Mouse (Mus musculus): ENCODE results near the gene Lrrc56. TPM values are rescaled to one million over a fixed set of nuclear protein-coding genes. Genes with fewer than 3 reads are reported as not detected.
A peak's percentile ranks its signal among the peaks of the same experiment; 100 is the strongest.

Gene Lrrc56
- total RNA-seq (2014; rRNA removed) (11.1 and 11.7 TPM in 2 replicates), polyA plus RNA-seq (2015; fragmentation: Nextera tagmentation; extraction: Ambion mirVana) (10.2 and 10.7 TPM in 2 replicates)

DNA sequence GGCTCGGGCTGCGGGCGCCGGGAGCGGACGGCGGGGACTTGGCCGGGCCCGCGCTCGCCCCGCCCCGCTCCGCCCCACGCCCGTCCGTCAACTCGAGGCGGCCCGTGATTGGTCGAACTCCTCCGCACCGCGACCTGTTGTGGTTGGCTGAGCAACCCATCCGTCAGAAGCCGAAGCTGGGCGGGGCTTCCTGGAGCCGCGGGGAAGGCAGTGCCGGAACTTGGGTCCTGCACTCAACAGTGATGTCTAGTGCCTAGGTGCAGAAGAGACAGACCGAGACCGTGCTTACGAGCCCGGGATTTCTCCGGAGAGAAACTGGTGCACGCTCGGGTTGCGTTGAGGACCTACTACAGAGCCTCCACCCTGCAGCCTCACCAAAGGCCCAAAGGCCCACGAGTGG, at the start of gene Lrrc56, which contains the start of gene Hras:
Gene Lrrc56, plus strand, starts transcription at position 210 of the 400 bp plus-strand sequence.
Gene Hras, minus strand, starts transcription at position 58 of the 400 bp plus-strand sequence.
- TF ChIP-seq CTCF (IDR thresholded peaks at IDR 0.05; ENCODE audit: low read depth), result no peak
- DNase-seq (peak; percentile 98), ATAC-seq (peak; percentile 97)
- no peaks in the 10 kb centered on the region for H3K9me3 ChIP-seq (ENCODE audit: low read length)
- H3K27me3 ChIP-seq (ENCODE audit: insufficient read depth, low read length), result no peaks in the 10 kb centered on the region
- H3K4me3 ChIP-seq (ENCODE audit: low read depth, low read length), result peak within 1 kb of the TSS; percentile 97
- peaks cover 12% of the 10 kb centered on the region for H3K4me1 ChIP-seq (ENCODE audit: insufficient read depth)
- H3K36me3 ChIP-seq (ENCODE audit: insufficient read depth), result peaks cover 34% of the 10 kb centered on the region
- peak within 1 kb of the TSS; percentile 82 for H3K27ac ChIP-seq (ENCODE audit: low read depth, low read length)
- H3K4me2 ChIP-seq (ENCODE audit: low read depth), result peak within 1 kb of the TSS; percentile 99
- WGBS, result under 1% methylated on average over 35 of the region's 39 CpGs
- peak within 1 kb of the TSS; percentile 94 for H3K9ac ChIP-seq

- WGBS, result 73% methylated on average over 3 of the region's 3 CpGs
- no peak for TF ChIP-seq CTCF (IDR thresholded peaks at IDR 0.05; ENCODE audit: low read depth)
These were observed 49.3 kb upstream of the Lrrc56 start for GRCm38 (mm10) chr7:141144650-141145049.

DNA sequence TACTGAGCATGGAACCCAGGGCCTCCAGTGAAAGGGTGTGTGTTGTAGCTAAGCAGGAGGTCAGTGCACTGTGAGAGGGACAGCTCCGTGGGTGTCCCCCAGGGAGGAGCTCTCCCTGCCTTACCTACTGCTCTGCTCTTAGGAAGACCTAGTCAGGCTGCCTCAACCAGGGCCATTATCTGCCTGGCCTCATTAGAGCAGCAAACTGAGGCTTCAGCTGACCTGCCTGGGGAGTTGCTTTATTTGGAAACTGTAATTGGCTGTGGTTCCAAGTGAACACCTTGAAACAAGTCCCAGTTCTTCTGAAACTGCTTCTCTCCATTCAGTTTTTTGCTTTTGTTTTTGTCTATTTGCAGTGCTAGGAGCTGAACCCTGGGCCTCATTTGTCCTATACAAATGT, 48.6 kb upstream of the Lrrc56 start:
- Histone ChIP-seq H3K27me3 (ENCODE audit: insufficient read depth, low read length) (no peaks in the 10 kb centered on the region), H3K4me1 (ENCODE audit: insufficient read depth) (no peaks in the 10 kb centered on the region), H3K27ac (ENCODE audit: low read depth, low read length) (no peak overlapping the region), H3K4me3 (ENCODE audit: low read depth, low read length) (no peak overlapping the region), H3K9me3 (ENCODE audit: low read length) (no peaks in the 10 kb centered on the region), H3K36me3 (ENCODE audit: insufficient read depth) (peaks cover 16% of the 10 kb centered on the region), H3K4me2 (ENCODE audit: low read depth) (no peak overlapping the region), H3K9ac (no peak overlapping the region)
- DNase-seq (no peak), ATAC-seq (no peak)
- whole genome bisulfite sequencing, result 60% methylated on average over 1 of the region's 1 CpGs
- no peak for TF ChIP-seq CTCF (IDR thresholded peaks at IDR 0.05; ENCODE audit: low read depth)

More at GRCm38 (mm10) chr7:141144650-141145049, 49.3 kb upstream of the Lrrc56 start:
- H3K9ac ChIP-seq, result no peak overlapping the region
- no peak overlapping the region for H3K4me3 ChIP-seq (ENCODE audit: low read depth, low read length)
- no peaks in the 10 kb centered on the region for H3K27me3 ChIP-seq (ENCODE audit: insufficient read depth, low read length)
- H3K4me1 ChIP-seq (ENCODE audit: insufficient read depth), result no peaks in the 10 kb centered on the region
- no peak overlapping the region for H3K4me2 ChIP-seq (ENCODE audit: low read depth)
- H3K36me3 ChIP-seq (ENCODE audit: insufficient read depth), result peaks cover 16% of the 10 kb centered on the region
- peak; percentile 62; the same call in 1 of the 2 replicates for ATAC-seq
- DNase-seq, result peak; percentile 27
- no peak overlapping the region for H3K27ac ChIP-seq (ENCODE audit: low read depth, low read length)
- no peaks in the 10 kb centered on the region for H3K9me3 ChIP-seq (ENCODE audit: low read length)

GRCm38 (mm10) chr7:141146043-141146595, 47.8 kb upstream of the Lrrc56 start:
- H3K36me3 ChIP-seq (ENCODE audit: insufficient read depth), result peaks cover 17% of the 10 kb centered on the region
- no peak overlapping the region for H3K4me2 ChIP-seq (ENCODE audit: low read depth)
- DNase-seq (no peak), ATAC-seq (no peak)
- WGBS, result 91% methylated on average over 12 of the region's 12 CpGs
- H3K9ac ChIP-seq, result no peak overlapping the region
- no peak for TF ChIP-seq CTCF (IDR thresholded peaks at IDR 0.05; ENCODE audit: low read depth)
- no peak overlapping the region for H3K27ac ChIP-seq (ENCODE audit: low read depth, low read length)
- no peaks in the 10 kb centered on the region for H3K9me3 ChIP-seq (ENCODE audit: low read length)
- H3K27me3 ChIP-seq (ENCODE audit: insufficient read depth, low read length), result no peaks in the 10 kb centered on the region
- no peaks in the 10 kb centered on the region for H3K4me1 ChIP-seq (ENCODE audit: insufficient read depth)
- no peak overlapping the region for H3K4me3 ChIP-seq (ENCODE audit: low read depth, low read length)

- no peak for ATAC-seq
These were observed 46.9 kb upstream of the Lrrc56 start for GRCm38 (mm10) chr7:141147044-141147443.

DNA sequence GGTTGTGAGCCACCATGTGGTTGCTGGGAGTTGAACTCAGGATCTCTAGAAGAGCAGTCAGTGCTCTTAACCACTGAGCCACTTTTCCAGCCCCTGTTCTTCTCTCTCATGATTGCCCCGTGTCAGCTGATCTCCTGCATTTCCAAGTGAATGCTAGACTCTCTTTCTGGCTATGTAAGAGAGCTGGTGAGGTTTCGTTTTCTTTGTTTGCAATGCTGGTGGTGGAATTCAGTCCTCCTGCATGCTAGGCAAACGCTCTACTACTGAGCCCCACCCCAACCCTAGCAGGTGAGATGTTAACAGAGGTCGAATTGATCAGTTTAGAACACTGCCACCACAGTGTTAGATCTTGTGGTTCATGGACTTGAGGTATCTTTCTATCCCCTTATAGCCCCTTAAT, 45.3 kb upstream of the Lrrc56 start:
- H3K4me2 ChIP-seq (ENCODE audit: low read depth), result no peak overlapping the region
- no peak overlapping the region for H3K9ac ChIP-seq
- no peak overlapping the region for H3K4me3 ChIP-seq (ENCODE audit: low read depth, low read length)
- H3K4me1 ChIP-seq (ENCODE audit: insufficient read depth), result no peaks in the 10 kb centered on the region
- no peaks in the 10 kb centered on the region for H3K9me3 ChIP-seq (ENCODE audit: low read length)
- no peak for TF ChIP-seq CTCF (IDR thresholded peaks at IDR 0.05; ENCODE audit: low read depth)
- 76% methylated on average over 4 of the region's 4 CpGs for WGBS
- DNase-seq (no peak), ATAC-seq (no peak)
- H3K27ac ChIP-seq (ENCODE audit: low read depth, low read length), result no peak overlapping the region
- no peaks in the 10 kb centered on the region for H3K27me3 ChIP-seq (ENCODE audit: insufficient read depth, low read length)
- peaks cover 33% of the 10 kb centered on the region for H3K36me3 ChIP-seq (ENCODE audit: insufficient read depth)

More at GRCm38 (mm10) chr7:141147044-141147443, 46.9 kb upstream of the Lrrc56 start:
- H3K36me3 ChIP-seq (ENCODE audit: insufficient read depth), result peaks cover 25% of the 10 kb centered on the region
- 70% methylated on average over 6 of the region's 6 CpGs for WGBS
- H3K4me1 ChIP-seq (ENCODE audit: insufficient read depth), result no peaks in the 10 kb centered on the region
- no peaks in the 10 kb centered on the region for H3K27me3 ChIP-seq (ENCODE audit: insufficient read depth, low read length)
- no peak overlapping the region for H3K9ac ChIP-seq
- no peak overlapping the region for H3K4me2 ChIP-seq (ENCODE audit: low read depth)
- no peak overlapping the region for H3K27ac ChIP-seq (ENCODE audit: low read depth, low read length)
- H3K9me3 ChIP-seq (ENCODE audit: low read length), result no peaks in the 10 kb centered on the region
- no peak for DNase-seq
- H3K4me3 ChIP-seq (ENCODE audit: low read depth, low read length), result no peak overlapping the region
- no peak for TF ChIP-seq CTCF (IDR thresholded peaks at IDR 0.05; ENCODE audit: low read depth)

DNA sequence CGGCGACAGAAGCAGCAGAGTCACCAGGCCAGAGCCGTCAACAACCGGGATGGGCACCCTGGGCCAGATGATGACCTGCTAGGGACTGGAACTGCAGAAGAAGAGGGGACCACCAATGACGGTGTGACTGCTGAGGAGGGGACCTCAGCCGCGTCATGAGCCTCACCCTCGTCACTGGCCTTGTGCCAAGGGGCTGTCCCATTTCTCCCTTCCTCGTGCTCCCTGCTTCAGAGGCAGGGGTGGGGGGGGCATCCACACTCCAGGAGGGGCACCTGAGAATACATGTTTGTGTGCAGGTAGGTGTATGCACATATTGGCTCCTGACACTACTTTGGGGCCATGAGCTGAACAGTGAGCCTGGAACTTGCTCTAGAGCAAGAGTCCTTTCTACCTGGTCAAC, 38.6 kb upstream of the Lrrc56 start:
- no peak for TF ChIP-seq CTCF (IDR thresholded peaks at IDR 0.05; ENCODE audit: low read depth)
- Histone ChIP-seq H3K4me3 (ENCODE audit: low read depth, low read length) (no peak overlapping the region), H3K9me3 (ENCODE audit: low read length) (no peaks in the 10 kb centered on the region), H3K36me3 (ENCODE audit: insufficient read depth) (peaks cover 45% of the 10 kb centered on the region), H3K27ac (ENCODE audit: low read depth, low read length) (no peak overlapping the region), H3K27me3 (ENCODE audit: insufficient read depth, low read length) (no peaks in the 10 kb centered on the region), H3K9ac (no peak overlapping the region), H3K4me2 (ENCODE audit: low read depth) (no peak overlapping the region), H3K4me1 (ENCODE audit: insufficient read depth) (no peaks in the 10 kb centered on the region)
- no peak for ATAC-seq
- WGBS, result 83% methylated on average over 9 of the region's 9 CpGs
- DNase-seq, result no peak
